7 mouse cellular contexts compared by ENCODE assay signal in the genomic region with DNA sequence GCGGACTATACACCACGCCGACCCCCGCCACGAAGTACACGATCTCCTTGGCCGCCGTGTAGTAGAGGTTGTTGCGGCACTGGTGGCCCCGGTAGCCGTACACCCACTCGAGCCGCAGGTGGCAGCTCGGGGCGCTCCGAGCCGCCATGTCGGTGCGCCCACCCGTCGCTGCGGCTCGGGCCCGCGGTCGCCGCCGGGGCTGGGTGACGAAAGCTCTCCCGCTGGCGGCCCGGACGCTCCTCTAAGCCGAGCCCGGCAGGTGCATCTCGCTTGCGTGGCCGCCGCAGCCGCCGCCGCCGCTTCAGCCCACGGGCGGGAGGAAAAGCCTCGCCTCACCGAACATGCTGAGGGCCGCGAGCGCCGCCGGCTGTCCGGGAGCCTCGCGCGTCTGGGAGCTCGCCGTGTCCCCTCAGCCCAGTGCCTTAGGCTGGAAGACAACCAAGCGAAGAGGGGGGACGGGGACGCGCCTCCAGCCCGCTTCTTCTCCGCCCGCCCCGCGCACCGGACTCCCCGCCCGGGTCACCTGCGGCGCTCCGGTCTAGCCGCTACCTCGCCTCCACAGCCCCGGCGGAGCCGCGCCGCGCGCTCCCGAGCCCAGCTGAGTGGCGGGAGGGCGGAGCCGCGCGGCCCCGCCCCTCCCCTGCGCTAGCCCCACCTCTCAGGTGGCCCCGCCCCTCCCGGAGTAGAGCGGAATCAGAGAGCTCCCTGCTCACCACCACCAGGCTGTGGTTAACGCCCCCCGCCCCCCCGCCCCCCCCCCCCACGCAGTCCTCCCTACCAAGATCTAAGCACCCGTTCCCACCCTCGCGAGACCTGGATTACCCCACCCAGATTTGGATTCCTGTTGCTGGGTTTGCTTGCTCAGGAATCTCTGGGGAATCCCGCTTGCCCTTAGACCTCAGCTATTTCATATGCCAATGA. TPM values are rescaled to one million over a fixed set of nuclear protein-coding genes. Genes with fewer than 3 reads are reported as not detected.
DNase-seq lines count a peak whose midpoint lies in the region; ATAC-seq lines count a peak whose summit lies in the region.

A gene (minus strand): TSS at position 604 of the 921 bp plus-strand sequence.

- ATAC-seq in granulocyte monocyte progenitor cell, adult 5-6 weeks (replicated peaks; ENCODE audit: poor library complexity, severe bottlenecking): peak; percentile 88
- ATAC-seq in limb, embryonic 11.5 days (ENCODE audit: insufficient number of reproducible peaks, low FRiP score, low TSS enrichment, low read depth): peak; percentile 88
- ATAC-seq in midbrain, embryonic 13.5 days: peak; percentile 91

- peak within 1 kb of the TSS; percentile 50; the same call in 1 of the 2 replicates for H3K9ac ChIP-seq in limb, embryonic 11.5 days (ENCODE audit: low read length)
- peak within 1 kb of the TSS; percentile 84 for H3K9ac ChIP-seq in midbrain, embryonic 13.5 days (replicated peaks)

- no peaks in the 10 kb centered on the region; the same call in 1 of the 2 replicates for H3K4me1 ChIP-seq in limb, embryonic 11.5 days (ENCODE audit: control insufficient read depth, insufficient read depth, low read length)
- H3K4me1 ChIP-seq in midbrain, embryonic 13.5 days (replicated peaks): peaks cover 23% of the 10 kb centered on the region

- no peaks in the 10 kb centered on the region for H3K36me3 ChIP-seq in limb, embryonic 11.5 days (ENCODE audit: control insufficient read depth, insufficient read depth, low read length)
- H3K36me3 ChIP-seq in midbrain, embryonic 13.5 days: no peaks in the 10 kb centered on the region

- peak within 1 kb of the TSS; percentile 66 for H3K4me3 ChIP-seq in limb, embryonic 11.5 days (ENCODE audit: low read depth, low read length)
- peak within 1 kb of the TSS; percentile 86 for H3K4me3 ChIP-seq in midbrain, embryonic 13.5 days (replicated peaks)

- DNase-seq in adrenal gland, postnatal 14 days: peak; percentile 93
- DNase-seq in embryo, embryonic 9.5 days (ENCODE audit: extremely low spot score): peak; percentile 89
- DNase-seq in kidney, adult 11 months: peak; percentile 77
- DNase-seq in limb, embryonic 11.5 days (ENCODE audit: low spot score): peak; percentile 84
- DNase-seq in spleen, adult 12 weeks (ENCODE audit: low spot score): peak; percentile 62

- H3K27me3 ChIP-seq in limb, embryonic 11.5 days (ENCODE audit: control insufficient read depth, insufficient read depth, low read length): peaks cover 11% of the 10 kb centered on the region
- no peaks in the 10 kb centered on the region for H3K27me3 ChIP-seq in midbrain, embryonic 13.5 days

- H3K27ac ChIP-seq in limb, embryonic 11.5 days (replicated peaks; ENCODE audit: low read depth, low read length): no peak within 1 kb of the TSS
- H3K27ac ChIP-seq in midbrain, embryonic 13.5 days: peak within 1 kb of the TSS; percentile 91

- H3K9me3 ChIP-seq in limb, embryonic 11.5 days (ENCODE audit: control insufficient read depth, low read length): no peaks in the 10 kb centered on the region
- H3K9me3 ChIP-seq in midbrain, embryonic 13.5 days: no peaks in the 10 kb centered on the region

- peak within 1 kb of the TSS; percentile 85 for H3K4me2 ChIP-seq in limb, embryonic 11.5 days (ENCODE audit: low read depth, severe bottlenecking)
- peak within 1 kb of the TSS; percentile 69 for H3K4me2 ChIP-seq in midbrain, embryonic 13.5 days (replicated peaks)

- WGBS in limb, embryonic 11.5 days: 1% methylated on average over 71 of the region's 101 CpGs
- WGBS in midbrain, embryonic 13.5 days: under 1% methylated on average over 85 of the region's 101 CpGs

RNA-seq across cellular contexts. Expression of the gene that starts here (rescaled TPM):
- 19.9 and 28.3 TPM in 2 replicates for total RNA-seq in adrenal gland, postnatal 14 days (2021)
- total RNA-seq in granulocyte monocyte progenitor cell, adult 5-6 weeks (2014; fragmentation: Nextera tagmentation): 27.1 and 30.5 TPM in 2 replicates
- 19.9 and 22.7 TPM in 2 replicates for total RNA-seq in granulocyte monocyte progenitor cell, adult 5-6 weeks (2017)
- polyA plus RNA-seq in limb, embryonic 11.5 days (2014; fragmentation: Nextera tagmentation; extraction: Ambion mirVana): 1.9 and 2.2 TPM in 2 replicates
- 30.5 and 32.9 TPM in 2 replicates for polyA plus RNA-seq in midbrain, embryonic 13.5 days (2015; fragmentation: Nextera tagmentation; extraction: Ambion mirVana)
